ENCODE assay signal across 9 mouse cellular contexts in genomic region chr7:31050921-31051320, GRCm38 (mm10). TPM values are rescaled to one million over a fixed set of nuclear protein-coding genes. Genes with fewer than 3 reads are reported as not detected.
DNase-seq lines count a peak whose midpoint lies in the region; ATAC-seq lines count a peak whose summit lies in the region.
"Had no signal": no experiment of that assay in that cellular context is flagged by ENCODE, and none has a peak within 500 bp of the region (broad histone marks: within the 10 kb centered on the region; RNA-seq: fewer than 3 reads in every experiment).

No protein-coding gene starts in this region.

- ATAC-seq in kidney, embryonic 14.5 days (ENCODE audit: low FRiP score, low TSS enrichment): no peak
- ATAC-seq in hindbrain, embryonic 14.5 days (ENCODE audit: low FRiP score): no peak
- ATAC-seq in midbrain, embryonic 14.5 days (ENCODE audit: low FRiP score, low TSS enrichment): no peak
- ATAC-seq in granulocyte monocyte progenitor cell, adult 5-6 weeks (replicated peaks; ENCODE audit: poor library complexity, severe bottlenecking): no peak

- peaks cover 43% of the 10 kb centered on the region for H3K4me1 ChIP-seq in kidney, embryonic 14.5 days (ENCODE audit: control insufficient read depth, insufficient read depth, low read length)
- H3K4me1 ChIP-seq in hindbrain, embryonic 14.5 days (replicated peaks; ENCODE audit: control insufficient read depth, insufficient read depth, low read length): peaks cover 38% of the 10 kb centered on the region
- H3K4me1 ChIP-seq in midbrain, embryonic 14.5 days (ENCODE audit: control insufficient read depth, insufficient read depth, low read length): peaks cover 24% of the 10 kb centered on the region

- peak overlapping the region; percentile 40; the same call in 1 of the 2 replicates for H3K4me2 ChIP-seq in kidney, embryonic 14.5 days (replicated peaks; ENCODE audit: low read depth, low read length)
- H3K4me2 ChIP-seq in hindbrain, embryonic 14.5 days (replicated peaks): peak overlapping the region; percentile 56
- peak overlapping the region; percentile 63 for H3K4me2 ChIP-seq in midbrain, embryonic 14.5 days (ENCODE audit: low read length)

- 4% methylated on average over 9 of the region's 9 CpGs for WGBS in kidney, embryonic 14.5 days
- 2% methylated on average over 9 of the region's 9 CpGs for WGBS in hindbrain, embryonic 14.5 days
- WGBS in midbrain, embryonic 14.5 days: 0% methylated on average over 9 of the region's 9 CpGs

- DNase-seq in kidney, postnatal 10 days: no peak
- peak; percentile 72 for DNase-seq in cerebellum, adult 9-11 months
- DNase-seq in hindbrain, embryonic 14.5 days (ENCODE audit: low spot score): peak; percentile 61
- DNase-seq in midbrain, embryonic 14.5 days: peak; percentile 81
- DNase-seq in urinary bladder, postnatal 10 days (ENCODE audit: low spot score): no peak
- DNase-seq in kidney, postnatal 36 days: no peak

- no peaks in the 10 kb centered on the region for H3K36me3 ChIP-seq in kidney, embryonic 14.5 days (ENCODE audit: control insufficient read depth, insufficient read depth, low read length)
- no peaks in the 10 kb centered on the region for H3K36me3 ChIP-seq in hindbrain, embryonic 14.5 days (replicated peaks; ENCODE audit: control insufficient read depth, insufficient read depth)
- no peaks in the 10 kb centered on the region for H3K36me3 ChIP-seq in midbrain, embryonic 14.5 days (ENCODE audit: control insufficient read depth, insufficient read depth, low read length)

- no peak overlapping the region for H3K9ac ChIP-seq in kidney, embryonic 14.5 days (ENCODE audit: low read depth, low read length)
- H3K9ac ChIP-seq in hindbrain, embryonic 14.5 days: peak overlapping the region; percentile 62
- H3K9ac ChIP-seq in midbrain, embryonic 14.5 days (replicated peaks; ENCODE audit: low read length): peak overlapping the region; percentile 56

- H3K4me3 ChIP-seq in kidney, embryonic 14.5 days (ENCODE audit: low read length): peak overlapping the region; percentile 26
- peak overlapping the region; percentile 40 for H3K4me3 ChIP-seq in hindbrain, embryonic 14.5 days (replicated peaks; ENCODE audit: low read length)
- H3K4me3 ChIP-seq in midbrain, embryonic 14.5 days (replicated peaks; ENCODE audit: low read depth, low read length): peak overlapping the region; percentile 38

- H3K27me3 ChIP-seq in kidney, embryonic 14.5 days (ENCODE audit: control insufficient read depth, insufficient read depth, low read length): peaks cover 44% of the 10 kb centered on the region
- H3K27me3 ChIP-seq in hindbrain, embryonic 14.5 days (ENCODE audit: control insufficient read depth, insufficient read depth, low read length): peaks cover 37% of the 10 kb centered on the region
- H3K27me3 ChIP-seq in midbrain, embryonic 14.5 days (ENCODE audit: control insufficient read depth, insufficient read depth, low read length): peaks cover 38% of the 10 kb centered on the region

- H3K27ac ChIP-seq in kidney, embryonic 14.5 days (ENCODE audit: low read depth, low read length): no peak overlapping the region
- H3K27ac ChIP-seq in hindbrain, embryonic 14.5 days: no peak overlapping the region
- peak overlapping the region; percentile 63; the same call in 1 of the 2 replicates for H3K27ac ChIP-seq in midbrain, embryonic 14.5 days (replicated peaks; ENCODE audit: low read depth, low read length)

- no peaks in the 10 kb centered on the region for H3K9me3 ChIP-seq in kidney, embryonic 14.5 days (ENCODE audit: control insufficient read depth, low read length)
- no peaks in the 10 kb centered on the region for H3K9me3 ChIP-seq in hindbrain, embryonic 14.5 days (ENCODE audit: control insufficient read depth, low read length)
- H3K9me3 ChIP-seq in midbrain, embryonic 14.5 days (ENCODE audit: control insufficient read depth, low read length): no peaks in the 10 kb centered on the region

RNA-seq across cellular contexts. Expression of gene Fxyd7, which starts 0.3 kb away (rescaled TPM):
- 8.0 and 9.5 TPM in 2 replicates for polyA plus RNA-seq in kidney, embryonic 14.5 days (2014; fragmentation: Nextera tagmentation; extraction: Ambion mirVana)
- 236 and 249 TPM in 2 replicates for polyA plus RNA-seq in hindbrain, embryonic 14.5 days (2014; fragmentation: Nextera tagmentation; extraction: Ambion mirVana)
- polyA plus RNA-seq in midbrain, embryonic 14.5 days (2014; fragmentation: Nextera tagmentation; extraction: Ambion mirVana): 99.9 and 159 TPM in 2 replicates
- total RNA-seq in granulocyte monocyte progenitor cell, adult 5-6 weeks (2014; fragmentation: Nextera tagmentation): not detected in 2 replicates
- total RNA-seq in granulocyte monocyte progenitor cell, adult 5-6 weeks (2017): not detected in 2 replicates
- total RNA-seq: MEL had no signal

RNA-seq across cellular contexts. Expression of gene Fxyd1, which starts 6.1 kb away (rescaled TPM):
- 29.8 and 46.3 TPM in 2 replicates for polyA plus RNA-seq in kidney, embryonic 14.5 days (2014; fragmentation: Nextera tagmentation; extraction: Ambion mirVana)
- polyA plus RNA-seq in hindbrain, embryonic 14.5 days (2014; fragmentation: Nextera tagmentation; extraction: Ambion mirVana): 34.1 and 59.0 TPM in 2 replicates
- polyA plus RNA-seq in midbrain, embryonic 14.5 days (2014; fragmentation: Nextera tagmentation; extraction: Ambion mirVana): 2.8 and 9.0 TPM in 2 replicates
- not detected in 2 replicates for total RNA-seq in granulocyte monocyte progenitor cell, adult 5-6 weeks (2014; fragmentation: Nextera tagmentation)
- total RNA-seq in granulocyte monocyte progenitor cell, adult 5-6 weeks (2017): not detected in 2 replicates
- total RNA-seq: MEL had no signal

RNA-seq across cellular contexts. Expression of gene Lgi4, which starts 8.2 kb away (rescaled TPM):
- 0.47 TPM in 1 of 2 replicates, not detected in the other for polyA plus RNA-seq in kidney, embryonic 14.5 days (2014; fragmentation: Nextera tagmentation; extraction: Ambion mirVana)
- polyA plus RNA-seq in hindbrain, embryonic 14.5 days (2014; fragmentation: Nextera tagmentation; extraction: Ambion mirVana): 0.28 and 0.60 TPM in 2 replicates
- polyA plus RNA-seq in midbrain, embryonic 14.5 days (2014; fragmentation: Nextera tagmentation; extraction: Ambion mirVana): 0.16 and 0.17 TPM in 2 replicates
- not detected in 2 replicates for total RNA-seq in granulocyte monocyte progenitor cell, adult 5-6 weeks (2014; fragmentation: Nextera tagmentation)
- not detected in 2 replicates for total RNA-seq in granulocyte monocyte progenitor cell, adult 5-6 weeks (2017)
- total RNA-seq: MEL had no signal

RNA-seq across cellular contexts. Expression of gene Fxyd5, which starts 8.6 kb away (rescaled TPM):
- polyA plus RNA-seq in kidney, embryonic 14.5 days (2014; fragmentation: Nextera tagmentation; extraction: Ambion mirVana): 23.3 and 25.8 TPM in 2 replicates
- polyA plus RNA-seq in hindbrain, embryonic 14.5 days (2014; fragmentation: Nextera tagmentation; extraction: Ambion mirVana): 13.6 and 14.8 TPM in 2 replicates
- 7.9 and 10.8 TPM in 2 replicates for polyA plus RNA-seq in midbrain, embryonic 14.5 days (2014; fragmentation: Nextera tagmentation; extraction: Ambion mirVana)
- 332 and 404 TPM in 2 replicates for total RNA-seq in granulocyte monocyte progenitor cell, adult 5-6 weeks (2014; fragmentation: Nextera tagmentation)
- 209 and 277 TPM in 2 replicates for total RNA-seq in granulocyte monocyte progenitor cell, adult 5-6 weeks (2017)

RNA-seq across cellular contexts. Expression of gene Fxyd3, which starts 25.6 kb away (rescaled TPM):
- polyA plus RNA-seq in kidney, embryonic 14.5 days (2014; fragmentation: Nextera tagmentation; extraction: Ambion mirVana): 13.4 and 18.2 TPM in 2 replicates
- 0.66 TPM in 1 of 2 replicates, not detected in the other for polyA plus RNA-seq in hindbrain, embryonic 14.5 days (2014; fragmentation: Nextera tagmentation; extraction: Ambion mirVana)
- not detected in 2 replicates for polyA plus RNA-seq in midbrain, embryonic 14.5 days (2014; fragmentation: Nextera tagmentation; extraction: Ambion mirVana)
- total RNA-seq in granulocyte monocyte progenitor cell, adult 5-6 weeks (2014; fragmentation: Nextera tagmentation): not detected in 2 replicates
- not detected in 2 replicates for total RNA-seq in granulocyte monocyte progenitor cell, adult 5-6 weeks (2017)
- total RNA-seq: MEL had no signal

Comparison
In these comparisons a context has a peak if more than half of its experiments do, and no peak if none do; other contexts are left out.
1. DNase-seq: peak in cerebellum, adult 9-11 months (single experiment), hindbrain, embryonic 14.5 days (single experiment) and midbrain, embryonic 14.5 days (single experiment); none in kidney, postnatal 10 days (single experiment), urinary bladder, postnatal 10 days (single experiment) and kidney, postnatal 36 days (0 of 2).
2. Peak in every context shown above with its lines, with median percentiles within 50 percentile points of each other: H3K4me2 ChIP-seq and H3K4me3 ChIP-seq.